Comparison of ENCODE assay signal across 11 mouse cellular contexts in the genomic region with DNA sequence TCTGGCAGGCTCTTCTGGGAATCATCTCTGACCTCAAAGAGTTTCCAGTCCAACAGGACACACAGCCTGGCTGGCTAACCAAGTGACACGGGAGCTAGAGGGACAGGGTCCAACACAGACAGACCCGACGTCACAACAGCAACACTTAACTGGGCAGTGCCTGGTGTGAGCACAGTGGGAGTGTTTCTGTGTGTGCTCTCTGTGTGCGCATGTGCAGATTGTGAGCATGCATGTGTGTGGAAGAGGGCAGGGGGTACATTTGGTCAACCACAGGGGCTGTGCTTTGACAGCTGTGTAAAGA. TPM values are rescaled to one million over a fixed set of nuclear protein-coding genes. Genes with fewer than 3 reads are reported as not detected.
DNase-seq lines count a peak whose midpoint lies in the region; ATAC-seq and TF ChIP-seq lines count a peak whose summit lies in the region.
"Had no signal": no experiment of that assay in that cellular context is flagged by ENCODE, and none has a peak within 500 bp of the region (broad histone marks: within the 10 kb centered on the region; RNA-seq: fewer than 3 reads in every experiment).

No protein-coding gene starts in this region.

- peaks cover 10% of the 10 kb centered on the region for H3K4me1 ChIP-seq in midbrain, embryonic 11.5 days (ENCODE audit: control insufficient read depth, insufficient read depth, low read length)
- peaks cover 6% of the 10 kb centered on the region for H3K4me1 ChIP-seq in midbrain, embryonic 15.5 days
- H3K4me1 ChIP-seq in forebrain, embryonic 16.5 days (replicated peaks; ENCODE audit: control insufficient read depth, insufficient read depth, low read length): peaks cover 2% of the 10 kb centered on the region; the same call in 1 of the 2 replicates
- H3K4me1 ChIP-seq in neural tube, embryonic 14.5 days (ENCODE audit: control insufficient read depth, insufficient read depth, low read length): no peaks in the 10 kb centered on the region

- TF ChIP-seq CTCF in layer of hippocampus, adult 2 months (conservative IDR thresholded peaks at IDR 0.05): no peak

- no peaks in the 10 kb centered on the region for H3K36me3 ChIP-seq in midbrain, embryonic 11.5 days (ENCODE audit: control insufficient read depth, insufficient read depth, low read length)
- H3K36me3 ChIP-seq in midbrain, embryonic 15.5 days (replicated peaks): no peaks in the 10 kb centered on the region
- no peaks in the 10 kb centered on the region for H3K36me3 ChIP-seq in forebrain, embryonic 16.5 days (ENCODE audit: control insufficient read depth, insufficient read depth)
- H3K36me3 ChIP-seq in neural tube, embryonic 14.5 days (ENCODE audit: control insufficient read depth, insufficient read depth, low read length): no peaks in the 10 kb centered on the region
- H3K36me3 ChIP-seq: embryonic facial prominence, embryonic 15.5 days had no signal

- peak; percentile 56 for DNase-seq in kidney, adult 11 months
- DNase-seq in kidney, adult 9 months: no peak
- DNase-seq in midbrain, embryonic 11.5 days (ENCODE audit: low spot score, missing footprints): no peak
- no peak for DNase-seq in gastrocnemius, adult 8-10 months (ENCODE audit: low spot score in 2 of 2)
- DNase-seq in layer of hippocampus, adult 2 months (ENCODE audit: low spot score in 2 of 2): no peak

- no peak overlapping the region for H3K4me3 ChIP-seq in midbrain, embryonic 11.5 days (ENCODE audit: low read depth, low read length)
- no peak overlapping the region for H3K4me3 ChIP-seq in midbrain, embryonic 15.5 days
- H3K4me3 ChIP-seq in forebrain, embryonic 16.5 days (replicated peaks; ENCODE audit: low read length): no peak overlapping the region
- H3K4me3 ChIP-seq in neural tube, embryonic 14.5 days (ENCODE audit: low read depth, low read length): no peak overlapping the region
- H3K4me3 ChIP-seq in layer of hippocampus, adult 2 months: no peak overlapping the region
- H3K4me3 ChIP-seq: embryonic facial prominence, embryonic 15.5 days had no signal

- 74% methylated on average over 4 of the region's 4 CpGs for WGBS in midbrain, embryonic 11.5 days
- 69% methylated on average over 4 of the region's 4 CpGs for WGBS in midbrain, embryonic 15.5 days
- 76% methylated on average over 4 of the region's 4 CpGs for WGBS in forebrain, embryonic 16.5 days
- WGBS in neural tube, embryonic 14.5 days: 64% methylated on average over 4 of the region's 4 CpGs

- H3K9me3 ChIP-seq in midbrain, embryonic 11.5 days (ENCODE audit: control insufficient read depth, low read length): no peaks in the 10 kb centered on the region
- no peaks in the 10 kb centered on the region for H3K9me3 ChIP-seq in midbrain, embryonic 15.5 days
- no peaks in the 10 kb centered on the region for H3K9me3 ChIP-seq in forebrain, embryonic 16.5 days (ENCODE audit: control insufficient read depth, low read length)
- no peaks in the 10 kb centered on the region for H3K9me3 ChIP-seq in neural tube, embryonic 14.5 days (ENCODE audit: control insufficient read depth, low read length)
- H3K9me3 ChIP-seq: embryonic facial prominence, embryonic 15.5 days had no signal

- no peak overlapping the region for H3K27ac ChIP-seq in midbrain, embryonic 11.5 days (ENCODE audit: low read depth, low read length)
- H3K27ac ChIP-seq in midbrain, embryonic 15.5 days: no peak overlapping the region
- no peak overlapping the region for H3K27ac ChIP-seq in forebrain, embryonic 16.5 days (ENCODE audit: low read length)
- H3K27ac ChIP-seq in neural tube, embryonic 14.5 days (ENCODE audit: low read depth, low read length): no peak overlapping the region
- no peak overlapping the region for H3K27ac ChIP-seq in layer of hippocampus, adult 2 months
- H3K27ac ChIP-seq: embryonic facial prominence, embryonic 15.5 days had no signal

- no peaks in the 10 kb centered on the region for H3K27me3 ChIP-seq in midbrain, embryonic 11.5 days (ENCODE audit: control insufficient read depth, insufficient read depth, low read length)
- no peaks in the 10 kb centered on the region for H3K27me3 ChIP-seq in midbrain, embryonic 15.5 days (replicated peaks)
- H3K27me3 ChIP-seq in forebrain, embryonic 16.5 days (replicated peaks; ENCODE audit: control insufficient read depth, insufficient read depth, low read length): no peaks in the 10 kb centered on the region
- no peaks in the 10 kb centered on the region for H3K27me3 ChIP-seq in neural tube, embryonic 14.5 days (ENCODE audit: control insufficient read depth, insufficient read depth, low read length)
- H3K27me3 ChIP-seq: embryonic facial prominence, embryonic 15.5 days; Patski had no signal

- peak; percentile 47; the same call in 1 of the 2 replicates for ATAC-seq in midbrain, embryonic 11.5 days (ENCODE audit: low FRiP score)
- no peak; the same call in 1 of the 2 replicates for ATAC-seq in midbrain, embryonic 15.5 days (replicated peaks)
- ATAC-seq in forebrain, embryonic 16.5 days: peak; percentile 40; the same call in 1 of the 2 replicates
- no peak for ATAC-seq in neural tube, embryonic 14.5 days (ENCODE audit: low read depth)

- no peak overlapping the region for H3K4me2 ChIP-seq in midbrain, embryonic 11.5 days
- H3K4me2 ChIP-seq in midbrain, embryonic 15.5 days: no peak overlapping the region
- no peak overlapping the region for H3K4me2 ChIP-seq in forebrain, embryonic 16.5 days (ENCODE audit: low read length)
- H3K4me2 ChIP-seq in neural tube, embryonic 14.5 days (ENCODE audit: low read depth, low read length): peak overlapping the region; percentile 26; the same call in 1 of the 2 replicates
- H3K4me2 ChIP-seq: embryonic facial prominence, embryonic 15.5 days had no signal

- H3K9ac ChIP-seq in midbrain, embryonic 11.5 days (ENCODE audit: low read length): no peak overlapping the region
- no peak overlapping the region for H3K9ac ChIP-seq in midbrain, embryonic 15.5 days
- H3K9ac ChIP-seq in forebrain, embryonic 16.5 days (replicated peaks; ENCODE audit: low read depth, low read length): no peak overlapping the region
- no peak overlapping the region for H3K9ac ChIP-seq in neural tube, embryonic 14.5 days (replicated peaks; ENCODE audit: low read depth, low read length)
- H3K9ac ChIP-seq: embryonic facial prominence, embryonic 15.5 days had no signal

RNA-seq across cellular contexts. Expression of a gene that starts 11.2 kb away (rescaled TPM):
- polyA plus RNA-seq in midbrain, embryonic 11.5 days (2014; fragmentation: Nextera tagmentation; extraction: Ambion mirVana): 60.4 and 62.7 TPM in 2 replicates
- 56.2 and 58.9 TPM in 2 replicates for polyA plus RNA-seq in midbrain, embryonic 15.5 days (2015; fragmentation: Nextera tagmentation; extraction: Ambion mirVana)
- polyA plus RNA-seq in forebrain, embryonic 16.5 days (2015; fragmentation: Nextera tagmentation; extraction: Ambion mirVana): 64.8 and 66.9 TPM in 2 replicates
- polyA plus RNA-seq in neural tube, embryonic 14.5 days (2014; fragmentation: Nextera tagmentation; extraction: Ambion mirVana): 51.0 and 53.6 TPM in 2 replicates
- total RNA-seq in gastrocnemius, adult 8-10 months (2022): 1 to 10 TPM; 4.3 to 8.5 (median 6.5) TPM
- 10 to 100 TPM; 32.8 to 34.1 TPM for total RNA-seq in layer of hippocampus, adult 2 months (2021)

RNA-seq across cellular contexts. Expression of a gene that starts 42.4 kb away (rescaled TPM):
- polyA plus RNA-seq in midbrain, embryonic 11.5 days (2014; fragmentation: Nextera tagmentation; extraction: Ambion mirVana): 0.10 and 0.38 TPM in 2 replicates
- 0.08 and 0.10 TPM in 2 replicates for polyA plus RNA-seq in midbrain, embryonic 15.5 days (2015; fragmentation: Nextera tagmentation; extraction: Ambion mirVana)
- polyA plus RNA-seq in forebrain, embryonic 16.5 days (2015; fragmentation: Nextera tagmentation; extraction: Ambion mirVana): 0.20 TPM in 1 of 2 replicates, not detected in the other
- polyA plus RNA-seq in neural tube, embryonic 14.5 days (2014; fragmentation: Nextera tagmentation; extraction: Ambion mirVana): 0.07 TPM in 1 of 2 replicates, not detected in the other
- under 1 TPM in 3 of 4 experiments, not detected in 1; 0.07 to 0.13 (median 0.10) TPM for total RNA-seq in gastrocnemius, adult 8-10 months (2022)
- under 1 TPM in 1 of 2 experiments, not detected in 1; 0.10 TPM for total RNA-seq in layer of hippocampus, adult 2 months (2021)

RNA-seq across cellular contexts. Expression of a gene that starts 51.7 kb away (rescaled TPM):
- 94.5 and 94.6 TPM in 2 replicates for polyA plus RNA-seq in midbrain, embryonic 11.5 days (2014; fragmentation: Nextera tagmentation; extraction: Ambion mirVana)
- 34.7 and 35.7 TPM in 2 replicates for polyA plus RNA-seq in midbrain, embryonic 15.5 days (2015; fragmentation: Nextera tagmentation; extraction: Ambion mirVana)
- 16.6 and 35.1 TPM in 2 replicates for polyA plus RNA-seq in forebrain, embryonic 16.5 days (2015; fragmentation: Nextera tagmentation; extraction: Ambion mirVana)
- polyA plus RNA-seq in neural tube, embryonic 14.5 days (2014; fragmentation: Nextera tagmentation; extraction: Ambion mirVana): 11.3 and 26.0 TPM in 2 replicates
- under 1 TPM; 0.19 to 0.51 (median 0.38) TPM for total RNA-seq in gastrocnemius, adult 8-10 months (2022)
- total RNA-seq in layer of hippocampus, adult 2 months (2021): 1 to 10 TPM in 1 of 2 experiments, under 1 TPM in 1; 0.61 to 1.2 TPM
- total RNA-seq: adrenal gland, adult 18-20 months had no signal

Comparison
In these comparisons a context has a peak if more than half of its experiments do, and no peak if none do; other contexts are left out.
1. ATAC-seq: peak in midbrain, embryonic 11.5 days (single experiment) and forebrain, embryonic 16.5 days (single experiment); none in midbrain, embryonic 15.5 days (single experiment) and neural tube, embryonic 14.5 days (single experiment).